Mouse (Mus musculus) lung, embryonic 14.5 days (tissue): ENCODE results near the gene Lrch1. TPM values are rescaled to one million over a fixed set of nuclear protein-coding genes. Genes with fewer than 3 reads are reported as not detected.
A peak's percentile ranks its signal among the peaks of the same experiment; 100 is the strongest.

ENCODE experiments used
- ATAC-seq: fragments of 200-750 bp; cut with Nextera tagmentation; 2 replicates; pipeline ENCODE4 v1.8.0; 2017; ENCODE audit warnings: mild to moderate bottlenecking, moderate TSS enrichment, moderate library complexity; ENCODE audit not compliant: insufficient read depth
- DNase-seq: peaks from one replicate; pipeline ENCODE4 v3.0.0-alpha.2; 2015
- H3K27ac ChIP-seq: fragments of 300-500 bp; sonication (generic); 2 replicates; pipeline ENCODE4 v1.5.1; 2014; ENCODE audit warnings: low read depth, mild to moderate bottlenecking, moderate library complexity
- H3K27me3 ChIP-seq: fragments of 300-500 bp; sonication (generic); 2 replicates; pipeline ENCODE4 v1.6.1; 2014; ENCODE audit warnings: low read length, control low read depth; ENCODE audit not compliant: insufficient read depth
- H3K36me3 ChIP-seq: fragments of 300-500 bp; sonication (generic); 2 replicates; pipeline ENCODE4 v1.6.1; 2014; ENCODE audit warnings: control low read depth; ENCODE audit not compliant: insufficient read depth
- H3K4me1 ChIP-seq: fragments of 300-500 bp; sonication (generic); 2 replicates; pipeline ENCODE4 v1.6.1; 2014; ENCODE audit warnings: antibody characterized with exemption, control low read depth; ENCODE audit not compliant: insufficient read depth
- H3K4me2 ChIP-seq: fragments of 300-500 bp; sonication (generic); 2 replicates; pipeline ENCODE4 v1.6.1; 2014; ENCODE audit warnings: mild to moderate bottlenecking
- H3K4me3 ChIP-seq: fragments of 300-500 bp; sonication (generic); 2 replicates; pipeline ENCODE4 v1.5.1; 2014; ENCODE audit warnings: low read depth, low read length
- H3K9ac ChIP-seq: fragments of 300-500 bp; sonication (generic); 2 replicates; pipeline ENCODE4 v1.6.1; 2014
- H3K9me3 ChIP-seq: fragments of 300-500 bp; sonication (generic); 2 replicates; pipeline ENCODE4 v1.6.1; 2016; ENCODE audit warnings: low read depth, low read length, control low read depth
- CTCF ChIP-seq: IDR thresholded peaks from 2 replicates; pipeline ENCODE4 v1.5.1; 2016; ENCODE audit warnings: antibody characterized with exemption, low read depth
- WGBS: fragments of 180-500 bp; shearing (Covaris S2); extraction: QIAGEN DNeasy Blood & Tissue Kit; methylation state at CpG from one replicate; pipeline ENCODE4 v1.1.7; 2014; 5-methylcytosine and 5-hydroxymethylcytosine counted together
- polyA plus RNA-seq: library from polyadenylated mRNA; unstranded; fragments of >200 nt; fragmentation: Nextera tagmentation; extraction: Ambion mirVana; gene quantifications from 2 replicates; pipeline ENCODE4 v1.2.1, GENCODE M21; 2014

Gene Lrch1
- polyA plus RNA-seq, 1 experiment from 2014 or later: 23.9 TPM

DNA sequence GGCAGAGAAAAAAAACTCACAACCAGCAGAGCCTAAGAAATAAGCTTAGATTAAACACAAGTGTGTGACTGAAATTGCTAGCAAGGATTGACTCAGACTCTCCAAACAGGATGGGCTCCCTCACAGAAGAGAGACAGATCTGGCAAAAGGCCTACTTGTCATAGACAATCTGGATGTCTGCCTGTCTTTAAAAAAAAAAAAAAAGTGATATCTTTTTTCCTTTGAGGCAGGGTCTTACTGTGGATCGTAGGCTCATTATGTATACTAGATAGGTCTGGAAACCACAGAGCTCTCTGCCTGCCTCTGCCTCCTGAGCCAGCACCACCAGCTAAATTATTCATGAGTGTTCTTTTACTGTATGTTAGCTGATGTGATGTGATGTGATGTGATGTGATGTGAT lies 179.8 kb downstream of the Lrch1 start:
- Histone ChIP-seq H3K9me3 (no peaks in the 10 kb centered on the region), H3K4me3 (no peak overlapping the region), H3K36me3 (peaks cover 25% of the 10 kb centered on the region; the same call in 1 of the 2 replicates), H3K27ac (no peak overlapping the region), H3K27me3 (no peaks in the 10 kb centered on the region), H3K4me1 (0 out of 2 replicates have a peak, but pooled peaks cover 4% of the 10 kb centered on the region), H3K4me2 (no peak overlapping the region), H3K9ac (no peak overlapping the region)
- DNase-seq: peak; percentile 73
- ATAC-seq: peak; percentile 70; the same call in 1 of the 2 replicates
- WGBS: 30% methylated on average over 1 of the region's 1 CpGs
- no peak for TF ChIP-seq CTCF

DNA sequence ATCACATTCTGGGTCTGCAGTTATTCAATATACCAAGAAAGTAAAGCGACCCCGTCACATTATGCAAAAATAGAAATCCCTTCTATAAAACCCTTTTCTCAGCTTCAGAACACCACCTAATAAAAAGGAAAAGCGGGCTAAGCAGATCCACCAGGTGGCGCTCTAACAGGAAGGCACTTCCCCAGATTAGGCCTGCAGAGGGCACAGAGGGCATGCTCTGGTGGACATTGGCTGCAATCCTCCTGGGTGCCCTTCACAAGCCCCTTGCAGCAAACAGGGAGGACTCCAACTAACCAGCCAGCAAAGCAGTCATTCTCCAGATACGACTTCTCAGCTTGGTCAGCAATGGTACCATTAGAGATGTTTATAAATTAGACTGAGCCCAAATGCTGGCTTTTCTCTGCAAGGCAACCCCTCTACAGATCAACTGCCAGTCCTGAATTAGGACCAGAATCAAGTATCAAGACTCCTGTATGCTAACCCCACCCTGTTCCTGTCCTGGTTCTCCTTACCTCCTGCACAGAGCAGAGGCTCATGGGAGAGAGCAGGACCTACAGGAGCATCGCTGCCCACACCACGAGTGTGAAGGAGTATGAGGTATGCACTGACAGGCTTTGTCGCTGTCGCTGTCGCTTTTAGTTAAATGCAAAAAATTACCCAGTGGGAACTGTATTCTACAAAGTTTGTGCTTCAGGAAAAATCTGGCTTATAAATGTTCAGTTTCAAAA lies 183.3 kb downstream of the Lrch1 start:
- DNase-seq: peak; percentile 84
- peak; percentile 89 for TF ChIP-seq CTCF
- no peak overlapping the region for H3K27ac ChIP-seq
- H3K9ac ChIP-seq: no peak overlapping the region
- no peak overlapping the region for H3K4me3 ChIP-seq
- 55% methylated on average over 10 of the region's 10 CpGs for WGBS
- no peaks in the 10 kb centered on the region for H3K27me3 ChIP-seq
- H3K4me2 ChIP-seq: no peak overlapping the region
- ATAC-seq: peak; percentile 40; the same call in 1 of the 2 replicates
- no peaks in the 10 kb centered on the region for H3K9me3 ChIP-seq
- H3K4me1 ChIP-seq: 0 out of 2 replicates have a peak, but pooled peaks cover 4% of the 10 kb centered on the region
- peaks cover 5% of the 10 kb centered on the region; the same call in 1 of the 2 replicates for H3K36me3 ChIP-seq

GRCm38 (mm10) chr14:74736850-74737249 lies 210.8 kb downstream of the Lrch1 start:
- WGBS: 93% methylated on average over 6 of the region's 6 CpGs

GRCm38 (mm10) chr14:74735471-74735870 lies 212.2 kb downstream of the Lrch1 start:
- Histone ChIP-seq H3K9ac (no peak overlapping the region), H3K27me3 (no peaks in the 10 kb centered on the region), H3K4me3 (no peak overlapping the region), H3K4me1 (0 out of 2 replicates have a peak, but pooled peaks cover 12% of the 10 kb centered on the region), H3K27ac (no peak overlapping the region), H3K4me2 (no peak overlapping the region), H3K36me3 (peaks cover 46% of the 10 kb centered on the region), H3K9me3 (no peaks in the 10 kb centered on the region)
- no peak for TF ChIP-seq CTCF
- no peak for ATAC-seq
- 68% methylated on average over 6 of the region's 6 CpGs for WGBS
- DNase-seq: no peak

More at GRCm38 (mm10) chr14:74736850-74737249, 210.8 kb downstream of the Lrch1 start:
- no peaks in the 10 kb centered on the region for H3K27me3 ChIP-seq
- no peak overlapping the region for H3K4me3 ChIP-seq
- no peak for DNase-seq
- no peak for ATAC-seq
- no peaks in the 10 kb centered on the region for H3K9me3 ChIP-seq
- no peak overlapping the region for H3K27ac ChIP-seq
- no peak for TF ChIP-seq CTCF
- H3K4me1 ChIP-seq: 0 out of 2 replicates have a peak, but pooled peaks cover 12% of the 10 kb centered on the region
- no peak overlapping the region for H3K9ac ChIP-seq
- H3K4me2 ChIP-seq: no peak overlapping the region
- peaks cover 59% of the 10 kb centered on the region for H3K36me3 ChIP-seq

GRCm38 (mm10) chr14:74733397-74733796 lies 214.3 kb downstream of the Lrch1 start:
- no peak for ATAC-seq
- peak overlapping the region; percentile 85 for H3K9ac ChIP-seq
- 56% methylated on average over 2 of the region's 2 CpGs for WGBS

DNA sequence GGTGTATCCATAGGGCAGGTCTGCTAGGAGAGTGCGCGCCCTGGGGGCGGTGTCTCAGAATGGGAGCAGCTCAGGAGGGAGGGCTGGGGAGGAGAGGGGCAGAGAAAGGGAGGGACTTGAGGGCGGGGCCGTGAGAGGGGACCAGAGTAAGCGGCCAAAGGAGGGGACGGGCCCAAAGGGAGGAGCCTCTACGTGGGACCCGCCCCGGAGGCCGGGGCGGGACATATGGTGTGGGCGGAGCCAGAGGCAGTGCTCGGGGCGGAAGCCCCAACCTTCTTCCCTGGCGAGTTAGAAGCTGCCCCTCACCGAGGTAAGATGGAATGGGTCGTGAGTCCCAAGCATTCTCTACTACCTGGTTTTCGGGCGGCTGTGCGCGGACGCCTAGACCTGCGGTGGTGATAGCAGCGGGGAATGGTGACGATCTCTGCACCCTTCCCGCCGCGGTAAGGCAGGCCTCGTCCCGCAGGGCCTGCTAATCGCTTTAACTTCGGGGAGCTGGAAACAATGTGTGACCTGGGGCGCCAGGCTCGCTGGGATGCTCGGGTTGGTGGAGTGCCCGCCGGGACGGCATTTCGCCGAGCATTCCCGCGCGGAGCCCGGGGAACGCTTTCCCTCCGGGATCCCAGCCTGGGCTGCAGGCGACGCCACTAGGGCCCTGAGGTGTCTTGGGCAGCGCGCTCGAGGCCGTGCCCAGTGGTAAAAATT lies 215.4 kb downstream of the Lrch1 start, which contains the start of gene Esd:
Gene Esd, plus strand, starts transcription at position 219 of the 705 bp plus-strand sequence.
- ATAC-seq (peak; percentile 98), DNase-seq (peak; percentile 98)
- Histone ChIP-seq H3K4me2 (peak within 1 kb of the TSS; percentile 75), H3K4me3 (peak within 1 kb of the TSS; percentile 78), H3K9ac (peak within 1 kb of the TSS; percentile 85), H3K27ac (peak within 1 kb of the TSS; percentile 92), H3K36me3 (peaks cover 14% of the 10 kb centered on the region; the same call in 1 of the 2 replicates), H3K4me1 (0 out of 2 replicates have a peak, but pooled peaks cover 12% of the 10 kb centered on the region), H3K9me3 (no peaks in the 10 kb centered on the region), H3K27me3 (no peaks in the 10 kb centered on the region)
- WGBS: under 1% methylated on average over 52 of the region's 53 CpGs
- peak; percentile 18; the same call in 1 of the 2 replicates for TF ChIP-seq CTCF

More at GRCm38 (mm10) chr14:74733397-74733796, 214.3 kb downstream of the Lrch1 start:
- H3K27me3 ChIP-seq: no peaks in the 10 kb centered on the region
- H3K4me3 ChIP-seq: peak overlapping the region; percentile 78
- no peak overlapping the region for H3K27ac ChIP-seq
- H3K36me3 ChIP-seq: peaks cover 25% of the 10 kb centered on the region
- peak overlapping the region; percentile 75 for H3K4me2 ChIP-seq
- no peak for DNase-seq
- no peak for TF ChIP-seq CTCF
- no peaks in the 10 kb centered on the region for H3K9me3 ChIP-seq
- H3K4me1 ChIP-seq: 0 out of 2 replicates have a peak, but pooled peaks cover 12% of the 10 kb centered on the region
